Mouse (Mus musculus): ENCODE measurements at regions not wholly inside any gene's neighbourhood (a gene's known extent, or its start where the extent isn't known, plus 50 kb on each side); places are given as distances from the start of the nearest gene placed in this dataset.

GRCm38 (mm10) chr1:194111931-194112330 is 506.1 kb upstream of the Plxna2 start:
- no peaks in the 10 kb centered on the region for H3K9me3 ChIP-seq
- ATAC-seq (ENCODE audit: low FRiP score): no peak
- H3K9ac ChIP-seq: no peak overlapping the region
- no peaks in the 10 kb centered on the region for H3K36me3 ChIP-seq (replicated peaks)
- no peak overlapping the region for H3K4me2 ChIP-seq
- peaks cover 20% of the 10 kb centered on the region for H3K4me1 ChIP-seq
- H3K27ac ChIP-seq: no peak overlapping the region
- H3K4me3 ChIP-seq (replicated peaks): no peak overlapping the region
- peaks cover 5% of the 10 kb centered on the region; the same call in 1 of the 2 replicates for H3K27me3 ChIP-seq
- 74% methylated on average over 2 of the region's 2 CpGs for WGBS

GRCm38 (mm10) chr1:194109172-194110071 is 508.6 kb upstream of the Plxna2 start:
- 33% methylated on average over 5 of the region's 5 CpGs for WGBS
- Histone ChIP-seq H3K27ac (no peak overlapping the region), H3K4me3 (replicated peaks) (no peak overlapping the region), H3K9ac (no peak overlapping the region), H3K4me1 (peaks cover 20% of the 10 kb centered on the region), H3K27me3 (peaks cover 21% of the 10 kb centered on the region), H3K36me3 (replicated peaks) (no peaks in the 10 kb centered on the region), H3K9me3 (no peaks in the 10 kb centered on the region), H3K4me2 (no peak overlapping the region)
- ATAC-seq (ENCODE audit: low FRiP score): no peak

GRCm38 (mm10) chr1:194108132-194108531 is 509.9 kb upstream of the Plxna2 start:
- no peak; the same call in 1 of the 2 replicates for ATAC-seq (ENCODE audit: low FRiP score)
- H3K9ac ChIP-seq: no peak overlapping the region
- no peak overlapping the region for H3K27ac ChIP-seq
- no peaks in the 10 kb centered on the region for H3K36me3 ChIP-seq (replicated peaks)
- H3K27me3 ChIP-seq: peaks cover 25% of the 10 kb centered on the region
- H3K4me2 ChIP-seq: no peak overlapping the region
- H3K9me3 ChIP-seq: no peaks in the 10 kb centered on the region
- WGBS: 5% methylated on average over 2 of the region's 2 CpGs
- H3K4me3 ChIP-seq (replicated peaks): no peak overlapping the region
- H3K4me1 ChIP-seq: peaks cover 20% of the 10 kb centered on the region

- H3K9me3 ChIP-seq: no peaks in the 10 kb centered on the region
- H3K9ac ChIP-seq: no peak overlapping the region
- H3K36me3 ChIP-seq (replicated peaks): no peaks in the 10 kb centered on the region
- H3K4me3 ChIP-seq (replicated peaks): no peak overlapping the region
- 87% methylated on average over 3 of the region's 3 CpGs for WGBS
- peaks cover 25% of the 10 kb centered on the region for H3K27me3 ChIP-seq
- no peak for ATAC-seq (ENCODE audit: low FRiP score)
- H3K27ac ChIP-seq: no peak overlapping the region
- no peak overlapping the region for H3K4me2 ChIP-seq
- H3K4me1 ChIP-seq: peaks cover 20% of the 10 kb centered on the region
Measured at GRCm38 (mm10) chr1:194107271-194107938, 510.6 kb upstream of the Plxna2 start.

- Histone ChIP-seq H3K4me2 (no peak overlapping the region), H3K36me3 (replicated peaks) (no peaks in the 10 kb centered on the region), H3K9me3 (no peaks in the 10 kb centered on the region), H3K4me3 (replicated peaks) (no peak overlapping the region), H3K9ac (no peak overlapping the region), H3K27me3 (no peaks in the 10 kb centered on the region), H3K4me1 (no peaks in the 10 kb centered on the region), H3K27ac (no peak overlapping the region)
- ATAC-seq (ENCODE audit: low FRiP score): no peak
- 87% methylated on average over 2 of the region's 2 CpGs for WGBS
Measured at GRCm38 (mm10) chr1:194089918-194090548, 528.0 kb upstream of the Plxna2 start.

- 0 out of 2 replicates have a peak, but pooled peaks cover 3% of the 10 kb centered on the region for H3K4me1 ChIP-seq
- no peak overlapping the region for H3K4me2 ChIP-seq
- H3K9me3 ChIP-seq: no peaks in the 10 kb centered on the region
- 88% methylated on average over 5 of the region's 5 CpGs for WGBS
- H3K27me3 ChIP-seq: no peaks in the 10 kb centered on the region
- no peak overlapping the region for H3K4me3 ChIP-seq (replicated peaks)
- no peak overlapping the region for H3K27ac ChIP-seq
- no peak for ATAC-seq (ENCODE audit: low FRiP score)
- H3K36me3 ChIP-seq (replicated peaks): no peaks in the 10 kb centered on the region
- no peak overlapping the region for H3K9ac ChIP-seq
Measured at GRCm38 (mm10) chr1:194058512-194058911, 559.5 kb upstream of the Plxna2 start.

- 16% methylated on average over 1 of the region's 1 CpGs for WGBS
- no peak for ATAC-seq (ENCODE audit: low FRiP score)
- no peak overlapping the region for H3K4me2 ChIP-seq
- H3K9ac ChIP-seq: no peak overlapping the region
- no peak overlapping the region for H3K27ac ChIP-seq
- no peaks in the 10 kb centered on the region for H3K36me3 ChIP-seq (replicated peaks)
- H3K4me1 ChIP-seq: 0 out of 2 replicates have a peak, but pooled peaks cover 3% of the 10 kb centered on the region
- H3K9me3 ChIP-seq: no peaks in the 10 kb centered on the region
- H3K4me3 ChIP-seq (replicated peaks): no peak overlapping the region
- no peaks in the 10 kb centered on the region for H3K27me3 ChIP-seq
Measured at GRCm38 (mm10) chr1:194056544-194056943, 561.5 kb upstream of the Plxna2 start.

GRCm38 (mm10) chr1:194049746-194050351 is 568.2 kb upstream of the Plxna2 start:
- no peak for ATAC-seq (ENCODE audit: low FRiP score)
- Histone ChIP-seq H3K4me2 (no peak overlapping the region), H3K36me3 (replicated peaks) (no peaks in the 10 kb centered on the region), H3K4me3 (replicated peaks) (no peak overlapping the region), H3K4me1 (no peaks in the 10 kb centered on the region), H3K9me3 (no peaks in the 10 kb centered on the region), H3K9ac (no peak overlapping the region), H3K27me3 (no peaks in the 10 kb centered on the region), H3K27ac (no peak overlapping the region)
- WGBS: 80% methylated on average over 4 of the region's 4 CpGs

GRCm38 (mm10) chr1:194041393-194042352 is 576.3 kb upstream of the Plxna2 start:
- no peak overlapping the region for H3K4me2 ChIP-seq
- no peaks in the 10 kb centered on the region for H3K27me3 ChIP-seq
- no peaks in the 10 kb centered on the region for H3K36me3 ChIP-seq (replicated peaks)
- H3K9ac ChIP-seq: no peak overlapping the region
- ATAC-seq (ENCODE audit: low FRiP score): peak; percentile 53; the same call in 1 of the 2 replicates
- H3K9me3 ChIP-seq: no peaks in the 10 kb centered on the region
- no peak overlapping the region for H3K4me3 ChIP-seq (replicated peaks)
- 38% methylated on average over 8 of the region's 8 CpGs for WGBS
- H3K27ac ChIP-seq: 0 out of 2 replicates have a peak overlapping the region, but pooled peaks have one; percentile 46
- H3K4me1 ChIP-seq: peaks cover 13% of the 10 kb centered on the region

- no peaks in the 10 kb centered on the region for H3K9me3 ChIP-seq
- H3K27me3 ChIP-seq: no peaks in the 10 kb centered on the region
- H3K27ac ChIP-seq: no peak overlapping the region
- no peak overlapping the region for H3K9ac ChIP-seq
- H3K36me3 ChIP-seq (replicated peaks): no peaks in the 10 kb centered on the region
- no peak overlapping the region for H3K4me3 ChIP-seq (replicated peaks)
- no peak for ATAC-seq (ENCODE audit: low FRiP score)
- H3K4me1 ChIP-seq: peaks cover 28% of the 10 kb centered on the region
- no peak overlapping the region for H3K4me2 ChIP-seq
Measured at GRCm38 (mm10) chr1:194038711-194039110, 579.3 kb upstream of the Plxna2 start.

- peak overlapping the region; percentile 47; the same call in 1 of the 2 replicates for H3K27ac ChIP-seq
Measured at GRCm38 (mm10) chr1:194034199-194034883, 583.7 kb upstream of the Plxna2 start.

More at GRCm38 (mm10) chr1:194034199-194034883, 583.7 kb upstream of the Plxna2 start:
- Histone ChIP-seq H3K27me3 (no peaks in the 10 kb centered on the region), H3K36me3 (replicated peaks) (no peaks in the 10 kb centered on the region), H3K4me3 (replicated peaks) (no peak overlapping the region), H3K9me3 (no peaks in the 10 kb centered on the region), H3K4me2 (no peak overlapping the region), H3K9ac (no peak overlapping the region), H3K4me1 (peaks cover 17% of the 10 kb centered on the region)
- no peak for ATAC-seq (ENCODE audit: low FRiP score)
- WGBS: 13% methylated on average over 5 of the region's 5 CpGs

Measured in forebrain, embryonic 12.5 days (tissue).